Mouse (Mus musculus) CH12.LX (cell line): ENCODE results near the gene Olfml2b. TPM values are rescaled to one million over a fixed set of nuclear protein-coding genes. Genes with fewer than 3 reads are reported as not detected.

Experiments used
- DNase-seq: peaks from one replicate; pipeline ENCODE4 v3.0.0-alpha.2; 2013; ENCODE audit errors: extremely low read depth
- H3K27ac ChIP-seq: 2 replicates; pipeline ENCODE4 v1.5.1; 2012; ENCODE audit warnings: low read depth, mild to moderate bottlenecking, control low read depth, moderate library complexity; ENCODE audit not compliant: insufficient read depth
- H3K27me3 ChIP-seq: replicated peaks from 2 replicates; pipeline ENCODE3; 2012; ENCODE audit warnings: inconsistent platforms
- H3K36me3 ChIP-seq, 2 experiments: replicated peaks in 1 of 2; 2 replicates each; pipeline versions ENCODE3 to v1.6.1; 2012; ENCODE audit warnings: inconsistent platforms in 1 of 2, low read length in 1 of 2, mild to moderate bottlenecking in 1 of 2, mixed read lengths in 1 of 2, moderate library complexity in 1 of 2; ENCODE audit not compliant: control insufficient read depth in 1 of 2, insufficient read depth in 1 of 2
- H3K4me1 ChIP-seq, 2 experiments: 2 replicates each; pipeline ENCODE4 v1.6.1; 2012; ENCODE audit warnings: inconsistent platforms in 1 of 2, moderate library complexity in 1 of 2; ENCODE audit not compliant: insufficient read depth in 2 of 2, control insufficient read depth in 1 of 2
- H3K4me2 ChIP-seq: 2 replicates; pipeline ENCODE4 v1.6.1; 2012; ENCODE audit warnings: low read depth, mild to moderate bottlenecking, control low read depth; ENCODE audit not compliant: poor library complexity, insufficient read depth, severe bottlenecking
- H3K4me3 ChIP-seq, 3 experiments: fragments of 150-350 bp in 1 of 3; sonication (generic) in 1 of 3; replicated peaks in 1 of 3; 2 replicates each; pipeline versions ENCODE3 to v1.5.1; 2011 to 2012; ENCODE audit warnings: low read depth in 2 of 3, low read length in 2 of 3, mild to moderate bottlenecking in 2 of 3, moderate library complexity in 2 of 3, control low read depth in 1 of 3, improper control_type of control experiment in 1 of 3, inconsistent platforms in 1 of 3, mixed read lengths in 1 of 3; ENCODE audit not compliant: poor library complexity in 1 of 3
- H3K79me2 ChIP-seq: replicated peaks from 2 replicates; pipeline ENCODE4 v1.6.1; 2012; ENCODE audit warnings: mild to moderate bottlenecking, moderate library complexity; ENCODE audit not compliant: control insufficient read depth, poor library complexity, insufficient read depth, severe bottlenecking; ENCODE audit errors: extremely low read depth
- H3K9ac ChIP-seq: 2 replicates; pipeline ENCODE4 v1.6.1; 2012; ENCODE audit warnings: low read depth, mild to moderate bottlenecking, control low read depth, moderate library complexity; ENCODE audit not compliant: insufficient read depth
- H3K9me3 ChIP-seq: replicated peaks from 2 replicates; pipeline ENCODE3; 2012; ENCODE audit warnings: low read length, inconsistent platforms, mixed read lengths
- BHLHE40 ChIP-seq: IDR thresholded peaks from 2 replicates; pipeline ENCODE4 v1.6.1; 2011; ENCODE audit warnings: mild to moderate bottlenecking, low read depth, low read length, improper control_type of control experiment
- CHD1 ChIP-seq: IDR thresholded peaks from 2 replicates; pipeline ENCODE4 v1.6.1; 2012; ENCODE audit warnings: low read depth, low read length, improper control_type of control experiment, inconsistent platforms
- CHD2 ChIP-seq: IDR thresholded peaks from 2 replicates; pipeline ENCODE4 v1.6.1; 2011; ENCODE audit warnings: low read length, improper control_type of control experiment
- CTCF ChIP-seq, 2 experiments: IDR thresholded peaks in 1 of 2; conservative IDR thresholded peaks in 1 of 2; 2 replicates each; pipeline ENCODE4 v1.5.1; 2011 to 2012; ENCODE audit warnings: low read depth in 2 of 2, low read length in 2 of 2, improper control_type of control experiment in 1 of 2, inconsistent platforms in 1 of 2, mild to moderate bottlenecking in 1 of 2, moderate library complexity in 1 of 2
- E2F4 ChIP-seq: IDR thresholded peaks from 2 replicates; pipeline ENCODE4 v1.6.1; 2011; ENCODE audit warnings: low read depth, low read length, improper control_type of control experiment; ENCODE audit not compliant: insufficient replicate concordance
- ELF1 ChIP-seq: IDR thresholded peaks from 2 replicates; pipeline ENCODE4 v1.6.1; 2014; ENCODE audit warnings: low read depth, mild to moderate bottlenecking, inconsistent platforms, low read length, improper control_type of control experiment
- ETS1 ChIP-seq: conservative IDR thresholded peaks from 2 replicates; pipeline ENCODE4 v1.6.1; 2012; ENCODE audit warnings: low read depth, mild to moderate bottlenecking, inconsistent platforms, low read length, improper control_type of control experiment, moderate library complexity
- HCFC1 ChIP-seq: IDR thresholded peaks from 2 replicates; pipeline ENCODE4 v1.6.1; 2012; ENCODE audit warnings: low read depth, mild to moderate bottlenecking, inconsistent platforms, low read length, improper control_type of control experiment
- JUN ChIP-seq: IDR thresholded peaks from 2 replicates; pipeline ENCODE4 v1.6.1; 2011; ENCODE audit warnings: low read depth, mild to moderate bottlenecking, low read length, improper control_type of control experiment, moderate library complexity; ENCODE audit not compliant: insufficient read depth
- JUND ChIP-seq: conservative IDR thresholded peaks from 2 replicates; pipeline ENCODE4 v1.6.1; 2011; ENCODE audit warnings: low read depth, low read length, improper control_type of control experiment
- KAT2A ChIP-seq: IDR thresholded peaks from 2 replicates; pipeline ENCODE4 v1.6.1; 2012; ENCODE audit warnings: low read length, improper control_type of control experiment, inconsistent platforms; ENCODE audit not compliant: insufficient replicate concordance
- MAFK ChIP-seq: IDR thresholded peaks from 2 replicates; pipeline ENCODE4 v1.6.1; 2011; ENCODE audit warnings: low read length, improper control_type of control experiment; ENCODE audit not compliant: insufficient replicate concordance
- MAX ChIP-seq: IDR thresholded peaks from 2 replicates; pipeline ENCODE4 v1.6.1; 2011; ENCODE audit warnings: low read length, improper control_type of control experiment
- MAZ ChIP-seq: IDR thresholded peaks from 2 replicates; pipeline ENCODE4 v1.6.1; 2012; ENCODE audit warnings: low read depth, mild to moderate bottlenecking, inconsistent platforms, low read length, improper control_type of control experiment, moderate library complexity
- MEF2A ChIP-seq: IDR thresholded peaks from 2 replicates; pipeline ENCODE4 v1.6.1; 2014; ENCODE audit warnings: low read depth, mild to moderate bottlenecking, inconsistent platforms, low read length, improper control_type of control experiment, borderline replicate concordance
- NELFE ChIP-seq: IDR thresholded peaks from 2 replicates; pipeline ENCODE4 v1.6.1; 2011; ENCODE audit warnings: low read depth, low read length, improper control_type of control experiment
- NRF1 ChIP-seq: IDR thresholded peaks from 2 replicates; pipeline ENCODE4 v1.6.1; 2014; ENCODE audit warnings: low read depth, mild to moderate bottlenecking, inconsistent platforms, low read length, improper control_type of control experiment, moderate library complexity
- PAX5 ChIP-seq: IDR thresholded peaks from 2 replicates; pipeline ENCODE4 v1.6.1; 2012; ENCODE audit warnings: low read length, inconsistent platforms, mixed read lengths
- POLR2A ChIP-seq: IDR thresholded peaks from 2 replicates; pipeline ENCODE4 v1.6.1; 2011; ENCODE audit warnings: low read depth, mild to moderate bottlenecking, improper control_type of control experiment, low read length
- POLR2AphosphoS2 ChIP-seq: IDR thresholded peaks from 2 replicates; pipeline ENCODE4 v1.6.1; 2011; ENCODE audit warnings: low read depth, low read length, improper control_type of control experiment
- RAD21 ChIP-seq: IDR thresholded peaks from 2 replicates; pipeline ENCODE4 v1.6.1; 2011; ENCODE audit warnings: low read depth, mild to moderate bottlenecking, low read length, improper control_type of control experiment, moderate library complexity
- RCOR1 ChIP-seq: conservative IDR thresholded peaks from 2 replicates; pipeline ENCODE4 v1.6.1; 2012; ENCODE audit warnings: low read depth, mild to moderate bottlenecking, inconsistent platforms, low read length, improper control_type of control experiment
- SIN3A ChIP-seq: IDR thresholded peaks from 2 replicates; pipeline ENCODE4 v1.6.1; 2012; ENCODE audit warnings: low read length, improper control_type of control experiment, inconsistent platforms
- TBP ChIP-seq: conservative IDR thresholded peaks from 2 replicates; pipeline ENCODE4 v1.6.1; 2011; ENCODE audit warnings: low read depth, low read length, improper control_type of control experiment
- TCF12 ChIP-seq: IDR thresholded peaks from 2 replicates; pipeline ENCODE4 v1.6.1; 2014; ENCODE audit warnings: low read depth, mild to moderate bottlenecking, inconsistent platforms, low read length, improper control_type of control experiment
- UBTF ChIP-seq: IDR thresholded peaks from 2 replicates; pipeline ENCODE4 v1.6.1; 2012; ENCODE audit warnings: low read depth, mild to moderate bottlenecking, inconsistent platforms, low read length, improper control_type of control experiment, moderate library complexity
- USF2 ChIP-seq: conservative IDR thresholded peaks from 2 replicates; pipeline ENCODE4 v1.6.1; 2011; ENCODE audit warnings: low read depth, low read length, improper control_type of control experiment
- ZC3H11A ChIP-seq: IDR thresholded peaks from 2 replicates; pipeline ENCODE4 v1.6.1; 2012; ENCODE audit warnings: low read depth, mild to moderate bottlenecking, inconsistent platforms, low read length, improper control_type of control experiment
- ZKSCAN1 ChIP-seq: IDR thresholded peaks from 2 replicates; pipeline ENCODE4 v1.6.1; 2012; ENCODE audit warnings: low read depth, inconsistent platforms, low read length, improper control_type of control experiment, borderline replicate concordance
- ZMIZ1 ChIP-seq: IDR thresholded peaks from 2 replicates; pipeline ENCODE4 v1.6.1; 2012; ENCODE audit warnings: low read depth, mild to moderate bottlenecking, inconsistent platforms, low read length, improper control_type of control experiment
- ZNF384 ChIP-seq: IDR thresholded peaks from 2 replicates; pipeline ENCODE4 v1.6.1; 2012; ENCODE audit warnings: low read depth, low read length, improper control_type of control experiment, inconsistent platforms
- dilution Hi-C: fragments of 300-500 bp; cut with MboI; formaldehyde crosslinking; loops from 2 replicates; pipeline ENCODE4 v1.14.3; 2020; ENCODE audit warnings: low sequenced_read_pairs; ENCODE audit not compliant: extremely low pct_unique_long_range_greater_than_20kb, extremely low pct_ligation_motif_present
- in situ Hi-C: fragments of 300-500 bp; cut with MboI; formaldehyde crosslinking; loops from 3 replicates; pipeline ENCODE4 v1.14.3; 2019; ENCODE audit warnings: low sequenced_read_pairs, low pct_ligation_motif_present, low pct_unique_long_range_greater_than_20kb, mixed read lengths
- polyA plus RNA-seq: library from polyadenylated mRNA; unstranded; fragments of >175 nt; gene quantifications from 2 replicates; pipeline ENCODE4 v1.2.1, GENCODE M21; 2012; ENCODE audit warnings: low read depth; ENCODE audit not compliant: insufficient read length
- total RNA-seq, 2 experiments: library from RNA; depleted of rRNA; stranded (reverse); fragments of 300-350 nt in 1 of 2; fragments of >200 nt in 1 of 2; gene quantifications; 2 replicates each; pipeline ENCODE4 v1.2.3; 2012 to 2014

Olfml2b gene
- total and polyA plus RNA-seq, 3 experiments, result 0.34 to 1.0 (median 0.35) TPM

GRCm38 (mm10) chr1:170709481-170709880 lies 65.1 kb downstream of the Olfml2b start (continued):
- TF ChIP-seq HCFC1, result peak; percentile 67
- peak; percentile 88 for TF ChIP-seq TCF12
- no peak for TF ChIP-seq KAT2A
- peak; percentile 61; the same call in 1 of the 2 replicates for TF ChIP-seq JUND
- TF ChIP-seq ZC3H11A, result no peak
- TF ChIP-seq NELFE, result no peak
- no peak for TF ChIP-seq USF2
- peak; percentile 33; the same call in 1 of the 2 replicates for TF ChIP-seq RCOR1
- no peak for TF ChIP-seq MAZ
- TF ChIP-seq CHD1, result peak; percentile 98
- 0 out of 2 replicates have a peak, but pooled peaks have one; percentile 5 for TF ChIP-seq JUN
- peak; percentile 80 for TF ChIP-seq ETS1
- TF ChIP-seq ZNF384, result no peak
- peak; percentile 84 for TF ChIP-seq SIN3A
- TF ChIP-seq CHD2, result no peak
- TF ChIP-seq TBP, result peak; percentile 72; the same call in 1 of the 2 replicates
- TF ChIP-seq POLR2AphosphoS2, result peak; percentile 11; the same call in 1 of the 2 replicates
- peak; percentile 42; the same call in 1 of the 2 replicates for TF ChIP-seq E2F4
- TF ChIP-seq MEF2A, result peak; percentile 89; the same call in 1 of the 2 replicates
- no peak; the same call in 1 of the 2 replicates for TF ChIP-seq RAD21
- TF ChIP-seq ZKSCAN1, result no peak
- TF ChIP-seq MAFK, result peak; percentile 94
- TF ChIP-seq ELF1, result peak; percentile 94
- TF ChIP-seq, all 38 proteins: peak for 25

DNA sequence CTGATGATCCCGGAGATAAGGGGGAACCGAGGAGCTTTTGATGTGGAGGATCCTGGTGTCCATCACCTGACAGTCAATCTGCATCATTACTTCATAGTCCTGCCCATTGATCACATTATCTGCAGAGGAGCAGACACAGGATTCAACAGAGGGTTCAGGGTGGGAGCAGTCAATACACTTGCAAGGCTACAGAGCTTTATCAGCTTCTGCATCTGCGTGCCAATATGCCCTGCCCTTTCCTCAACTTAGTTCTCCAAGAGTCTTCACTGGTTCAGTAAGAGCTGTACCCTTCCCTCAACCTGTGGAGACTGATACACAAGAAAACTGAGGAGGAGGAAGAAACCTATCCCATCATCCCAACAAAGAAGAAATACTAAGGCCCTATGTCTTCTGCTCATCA lies 65.6 kb downstream of the Olfml2b start:
- Histone ChIP-seq H3K36me3 (peaks cover 20 to 32% of the 10 kb centered on the region in 2 experiments), H3K9me3 (no peaks in the 10 kb centered on the region), H3K79me2 (peaks cover 9% of the 10 kb centered on the region), H3K4me3 (peak overlapping the region in 2 of 3 experiments; percentile 49 to 54)
- TF ChIP-seq CTCF (conservative IDR thresholded peaks at IDR 0.05 in 1 of 2, IDR thresholded peaks at IDR 0.05 in 1 of 2; ENCODE audit: low read depth in 2 of 2, low read length in 2 of 2) (no peak), ZMIZ1 (no peak), POLR2AphosphoS2 (no peak), CHD1 (no peak), E2F4 (no peak), KAT2A (no peak), RCOR1 (no peak), JUN (no peak), POLR2A (no peak), USF2 (no peak), SIN3A (no peak), PAX5 (no peak), BHLHE40 (no peak), MAZ (no peak), NRF1 (no peak), NELFE (no peak), UBTF (no peak), MAX (no peak), MEF2A (no peak)
- TF ChIP-seq, all 38 proteins: peak for 0
- dilution Hi-C loops (no loop called here), in situ Hi-C loops (no loop called here)
- no peaks in the 10 kb centered on the region for H3K27me3 ChIP-seq
- no peak for DNase-seq
- peak overlapping the region; percentile 91 for H3K27ac ChIP-seq
- peak overlapping the region; percentile 87 for H3K4me2 ChIP-seq
- peaks cover 16 to 73% of the 10 kb centered on the region in 2 experiments for H3K4me1 ChIP-seq
- peak overlapping the region; percentile 62 for H3K9ac ChIP-seq
